Mouse (Mus musculus): Measurements from ENCODE around the gene Rnf138rt1.

The Rnf138rt1 gene

DNA sequence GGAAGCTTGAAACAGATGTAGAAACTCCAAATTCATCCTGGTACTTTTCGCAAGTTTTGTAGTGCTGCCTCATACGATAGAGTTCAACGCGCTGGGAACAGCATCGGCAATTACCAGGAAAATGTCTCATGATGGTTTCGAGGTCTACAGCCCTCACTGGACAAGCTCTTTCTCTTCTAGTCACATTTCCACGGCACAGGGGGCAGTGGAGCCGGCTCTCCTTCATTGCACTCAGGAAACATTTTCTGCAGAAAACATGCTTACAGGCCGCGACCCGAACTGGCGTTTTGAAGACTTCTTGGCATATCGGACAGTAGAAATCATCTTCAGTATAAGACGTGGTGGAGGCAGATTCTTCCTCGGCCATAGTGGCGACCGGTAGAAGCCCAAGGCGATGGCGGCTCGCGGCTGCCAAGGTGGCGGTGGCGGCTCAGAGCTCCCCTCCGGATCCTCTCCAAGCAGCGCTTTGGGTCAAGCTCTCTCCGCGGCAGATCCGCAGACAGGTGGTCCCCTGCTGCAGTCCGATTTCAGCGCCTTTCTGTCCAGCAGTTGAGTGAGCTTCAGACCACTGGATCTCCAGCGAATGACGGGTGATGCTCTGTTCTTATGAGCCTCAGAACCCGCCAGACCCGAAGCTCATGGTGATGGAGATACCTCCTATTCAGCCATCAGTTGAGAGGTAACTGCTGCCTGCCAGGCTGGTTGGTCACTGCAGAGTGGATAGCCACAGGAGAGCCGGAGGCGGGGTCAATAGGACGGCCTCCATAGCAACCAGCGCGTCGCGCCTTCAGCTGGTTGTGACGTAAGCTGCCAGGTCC lies at the start of gene Rnf138rt1:
Gene Rnf138rt1, minus strand, starts transcription at position 713 of the 818 bp plus-strand sequence.
- DNase-seq = peak; percentile 26

DNA sequence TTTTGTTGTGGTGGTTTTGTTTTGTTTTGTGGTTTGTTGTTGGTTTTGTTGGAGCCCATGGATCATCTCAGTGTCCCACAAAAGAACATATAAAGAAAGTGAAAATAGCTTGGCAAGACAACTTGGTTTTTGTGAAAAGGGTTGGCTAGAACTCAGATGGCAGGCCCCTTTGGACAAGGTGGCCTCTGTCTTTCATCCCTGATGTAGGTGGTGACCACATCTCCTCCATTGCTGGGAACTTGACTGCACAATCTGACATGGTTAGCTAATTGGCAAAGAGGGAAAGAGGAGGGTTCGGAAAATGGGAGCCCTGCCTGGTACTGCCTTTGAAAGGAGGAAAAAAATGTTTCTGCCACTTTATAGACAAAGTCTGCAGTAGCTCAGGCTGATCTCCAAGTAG lies 46.1 kb upstream of the Rnf138rt1 start:
- no peak for DNase-seq

DNA sequence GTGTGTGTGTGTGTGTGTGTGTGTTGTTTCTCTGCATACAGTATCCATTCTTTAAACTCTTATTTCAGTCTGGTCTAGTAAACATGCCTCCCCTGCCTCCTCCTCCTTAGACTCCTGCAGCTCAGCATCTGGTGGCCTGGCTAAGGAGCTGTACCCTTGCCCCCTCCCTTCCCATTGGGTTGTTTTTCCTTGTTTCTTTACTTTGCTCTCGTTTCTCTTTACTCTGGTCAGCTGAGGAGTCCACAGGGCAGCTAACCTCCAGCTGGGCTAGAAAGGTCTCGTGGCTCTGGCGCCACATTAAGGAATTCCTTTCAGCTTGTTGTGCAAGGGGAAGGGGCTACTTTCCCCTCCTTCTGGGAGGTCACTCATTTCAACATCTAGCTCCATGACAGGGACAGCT lies 5.2 kb upstream of the Rnf138rt1 start:
- no peak for DNase-seq

DNA sequence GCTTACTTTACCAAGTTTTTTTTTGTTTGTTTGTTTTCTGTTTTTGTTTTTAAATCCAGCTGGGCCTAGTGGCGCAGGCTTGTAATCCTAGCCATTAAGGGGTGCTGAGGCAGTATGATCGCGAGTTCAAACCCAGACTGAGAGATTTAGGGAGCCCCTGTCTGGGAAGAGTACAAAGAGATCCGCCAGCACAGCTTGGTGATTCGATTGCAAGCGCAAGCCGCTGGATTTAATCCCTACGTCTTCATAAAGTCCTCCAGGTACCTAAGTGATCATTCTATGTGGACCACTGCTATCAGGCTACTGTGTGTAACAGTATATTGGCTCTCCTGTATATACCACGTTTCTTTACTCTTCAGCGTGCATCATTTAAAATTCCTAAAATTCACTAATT lies 303 bp upstream of the Rnf138rt1 start:
- no peak for DNase-seq

DNA sequence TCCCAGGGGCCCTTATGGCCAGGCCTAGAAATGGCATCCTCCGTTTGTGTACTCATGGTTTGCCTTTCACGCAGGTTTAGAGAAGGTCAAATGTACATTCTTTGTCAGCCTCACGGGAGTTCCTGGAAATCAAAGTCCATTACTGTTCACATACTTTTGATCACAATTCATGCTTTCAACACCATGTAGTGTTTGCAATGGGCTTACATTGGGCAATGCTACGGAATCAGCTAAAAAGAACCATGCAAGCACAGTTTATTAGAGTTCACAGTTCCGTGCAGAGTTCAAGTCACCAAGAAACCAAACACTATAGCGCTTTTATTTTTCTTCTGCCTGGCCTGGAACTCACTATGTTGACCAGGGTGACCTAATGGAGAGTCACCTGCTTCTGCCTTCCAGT lies 15.1 kb downstream of the Rnf138rt1 start:
- no peak for DNase-seq

DNA sequence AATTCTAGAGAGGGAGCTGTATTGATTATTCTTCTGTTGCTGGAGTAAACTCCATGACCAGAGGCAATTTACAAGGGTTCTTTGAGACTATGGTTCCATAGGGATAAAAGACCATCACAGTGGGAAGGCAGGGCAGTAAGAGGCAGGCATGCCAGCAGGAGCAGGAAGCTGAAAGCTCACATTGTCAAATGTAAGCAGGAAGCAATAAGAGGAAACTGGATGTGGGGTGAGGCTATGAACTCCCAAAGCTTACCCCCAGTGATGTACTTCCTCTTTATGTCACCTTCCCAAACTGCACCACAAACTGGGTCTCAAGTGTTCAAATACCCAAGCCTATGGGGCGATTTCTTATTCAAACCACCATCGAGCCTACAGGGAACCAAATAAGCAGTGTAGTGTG lies 17.2 kb downstream of the Rnf138rt1 start:
- no peak for DNase-seq

DNA sequence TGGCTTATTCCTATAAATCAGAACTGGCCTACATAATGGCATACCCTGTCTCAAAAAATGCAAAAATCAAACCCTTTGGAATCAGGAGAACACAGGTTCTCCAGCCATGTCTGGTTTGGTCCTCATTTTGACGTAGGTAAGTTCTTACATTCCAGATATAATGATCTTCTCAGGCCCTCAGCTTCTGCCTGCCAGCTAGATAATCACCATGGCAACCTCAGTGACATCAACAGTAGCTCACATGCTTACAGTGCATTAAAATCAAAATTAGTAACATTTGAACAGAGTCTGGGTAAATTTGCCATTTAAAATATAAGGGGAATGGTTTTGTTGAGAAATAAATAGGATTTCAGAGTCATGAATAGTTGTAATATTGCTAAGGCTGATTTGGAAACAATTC lies 22.2 kb downstream of the Rnf138rt1 start:
- DNase-seq = no peak

DNA sequence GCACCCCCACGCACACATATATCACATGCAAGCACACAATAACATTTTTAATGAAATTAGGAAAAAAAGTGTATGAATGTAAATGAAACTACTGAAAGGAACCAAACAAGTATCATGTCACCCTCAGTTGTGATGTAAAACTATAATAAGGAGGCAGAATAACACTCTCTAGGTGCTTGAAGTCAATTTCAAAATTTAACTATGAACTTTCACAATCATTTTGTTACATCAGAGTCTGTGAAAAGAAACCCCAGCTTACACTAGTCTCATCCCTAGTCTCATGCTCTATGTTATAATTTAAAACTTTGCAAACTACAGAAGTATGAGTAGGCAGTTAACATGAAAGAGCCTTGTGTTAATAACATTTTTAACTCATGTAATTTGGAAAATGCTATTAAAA lies 27.0 kb downstream of the Rnf138rt1 start:
- DNase-seq = no peak

DNA sequence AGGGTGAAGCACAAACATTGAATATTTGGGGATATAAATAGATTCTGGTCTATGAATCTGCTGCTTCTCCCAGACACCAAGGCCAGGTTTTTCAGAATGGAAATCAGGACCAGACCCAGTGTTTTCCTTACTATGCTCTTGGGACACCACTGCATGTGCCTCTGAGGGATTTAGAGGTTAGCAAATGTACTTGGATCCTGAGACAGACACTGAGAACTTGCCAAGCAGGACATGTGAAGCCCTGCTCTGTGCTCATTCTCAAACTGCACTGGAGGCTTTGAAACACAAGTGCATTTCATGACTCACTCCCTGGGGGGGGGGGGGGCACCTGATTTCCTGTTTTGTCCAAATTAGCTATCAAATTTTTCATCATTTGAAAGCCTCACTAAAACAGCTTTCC lies 37.5 kb downstream of the Rnf138rt1 start:
- DNase-seq = no peak

DNA sequence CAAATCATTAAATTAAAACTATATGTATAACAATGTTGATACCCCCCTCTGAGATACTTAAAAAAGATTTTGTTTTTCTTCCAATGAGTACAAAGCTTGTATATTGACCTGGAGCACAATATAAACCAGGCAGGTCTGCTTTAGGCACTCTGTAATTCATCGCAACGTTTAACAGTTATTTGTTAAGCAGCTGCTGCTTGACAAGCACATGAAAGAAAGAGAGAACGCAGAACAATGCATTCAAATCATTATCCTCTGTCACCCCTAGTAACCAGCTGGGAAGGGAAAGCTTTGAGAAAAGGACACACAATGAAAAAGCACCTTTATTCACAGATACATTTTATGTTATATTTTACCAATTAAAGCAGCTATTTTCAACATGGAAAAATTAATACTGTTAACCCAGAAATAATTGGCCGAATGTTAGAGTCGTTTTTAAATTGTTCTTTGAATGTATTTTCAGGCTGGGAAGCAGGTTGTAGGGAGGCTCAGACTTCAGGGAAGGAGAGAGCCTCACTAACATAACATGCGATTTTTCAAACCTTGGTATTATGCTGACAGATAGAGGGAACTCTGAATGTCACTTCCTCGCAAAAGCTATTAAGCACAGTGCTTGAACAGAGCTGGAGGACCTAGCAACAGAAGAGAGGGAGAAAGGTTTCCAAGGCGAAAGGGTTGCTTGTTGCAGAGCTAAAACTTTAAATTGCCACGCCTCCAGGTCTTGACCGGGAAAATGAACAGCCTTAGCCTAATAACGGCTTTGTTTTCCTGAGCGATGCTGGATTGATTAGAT lies 38.1 kb downstream of the Rnf138rt1 start:
- no peak for DNase-seq

DNA sequence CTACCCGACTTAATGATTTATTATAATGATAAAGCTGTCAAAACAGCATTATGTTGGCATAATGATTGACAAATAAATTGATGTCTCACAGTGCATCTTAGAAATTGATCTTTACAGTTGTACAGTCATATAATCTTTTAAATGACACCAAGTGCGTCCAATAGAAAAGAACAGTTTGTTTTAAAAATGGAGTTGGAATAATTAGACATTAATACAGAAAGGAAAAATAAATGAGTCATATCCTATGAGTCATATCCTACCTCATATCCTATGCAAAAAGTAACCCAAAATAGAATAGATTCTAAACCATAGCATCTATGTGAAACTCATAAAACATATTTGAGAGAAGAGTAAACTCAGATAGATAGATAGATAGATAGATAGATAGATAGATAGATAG lies 40.5 kb downstream of the Rnf138rt1 start:
- DNase-seq = no peak

Data from cerebellum, adult 11 months (tissue).